Mouse (Mus musculus): ENCODE results near the gene Espl1. TPM values are rescaled to one million over a fixed set of nuclear protein-coding genes. Genes with fewer than 3 reads are reported as not detected.

Espl1 gene
- polyA plus RNA-seq, 1 experiment from 2014 or later = 21.8 TPM

GRCm38 (mm10) chr15:102302542-102302941 is 6.5 kb downstream of the Espl1 start:
- no peak for ATAC-seq
- DNase-seq (ENCODE audit: low read depth, low spot score) = no peak

GRCm38 (mm10) chr15:102308717-102309116 is 12.7 kb downstream of the Espl1 start:
- ATAC-seq (no peak), DNase-seq (ENCODE audit: low read depth, low spot score) (no peak)
- in situ Hi-C loops (cut with MboI; ENCODE audit: low pct_unique_long_range_greater_than_20kb) = no loop called here
- ChIA-PET POLR2A (no interaction called here), CTCF (interaction anchor here (1.2 kb wide), 1 partner anchor 12 kb away, joined by 3 read pairs; no protein-coding TSS in a partner anchor)
- TF ChIP-seq CTCF (IDR thresholded peaks at IDR 0.05) = no peak
- no peaks in the 10 kb centered on the region for H3K27me3 ChIP-seq

More at GRCm38 (mm10) chr15:102302542-102302941, 6.5 kb downstream of the Espl1 start:
- TF ChIP-seq CTCF (IDR thresholded peaks at IDR 0.05) = no peak
- H3K27me3 ChIP-seq = no peaks in the 10 kb centered on the region
- ChIA-PET POLR2A (no interaction called here), CTCF (interaction anchor here (2.1 kb wide), 1 partner anchor 13 kb away, joined by 7 read pairs; no protein-coding TSS in a partner anchor)
- in situ Hi-C loops (cut with MboI; ENCODE audit: low pct_unique_long_range_greater_than_20kb) = no loop called here

GRCm38 (mm10) chr15:102310074-102310845 is 14.2 kb downstream of the Espl1 start:
- DNase-seq (ENCODE audit: low read depth, low spot score) = no peak
- ChIA-PET POLR2A (no interaction called here), CTCF (no interaction called here)
- TF ChIP-seq CTCF (IDR thresholded peaks at IDR 0.05) = no peak
- no peak for ATAC-seq
- H3K27me3 ChIP-seq = no peaks in the 10 kb centered on the region
- in situ Hi-C loops (cut with MboI; ENCODE audit: low pct_unique_long_range_greater_than_20kb) = no loop called here

- no peak for TF ChIP-seq CTCF (IDR thresholded peaks at IDR 0.05)
- ChIA-PET CTCF (no interaction called here), POLR2A (no interaction called here)
- in situ Hi-C loops (cut with MboI; ENCODE audit: low pct_unique_long_range_greater_than_20kb) = no loop called here
- ATAC-seq (no peak), DNase-seq (ENCODE audit: low read depth, low spot score) (no peak)
- H3K27me3 ChIP-seq = no peaks in the 10 kb centered on the region
These were observed 15.4 kb downstream of the Espl1 start for GRCm38 (mm10) chr15:102311489-102311888.

GRCm38 (mm10) chr15:102315292-102315691 is 19.2 kb downstream of the Espl1 start:
- no peaks in the 10 kb centered on the region for H3K27me3 ChIP-seq
- POLR2A ChIA-PET = interaction anchor here (0.6 to 1.1 kb wide), 2 partner anchors 11 to 119 kb away, joined by 6 read pairs; no protein-coding TSS in a partner anchor
- DNase-seq (ENCODE audit: low read depth, low spot score) (no peak), ATAC-seq (no peak)
- no peak for TF ChIP-seq CTCF (IDR thresholded peaks at IDR 0.05)
- in situ Hi-C loops (cut with MboI; ENCODE audit: low pct_unique_long_range_greater_than_20kb) = no loop called here
- CTCF ChIA-PET = interaction anchor here (1.4 to 2.9 kb wide), 6 partner anchors 9 to 74 kb away, joined by 3 to 12 read pairs (median 7); partner anchors contain the start of gene Pfdn5

GRCm38 (mm10) chr15:102316263-102316662 is 20.2 kb downstream of the Espl1 start:
- in situ Hi-C loops (cut with MboI; ENCODE audit: low pct_unique_long_range_greater_than_20kb) = no loop called here
- H3K27me3 ChIP-seq = no peaks in the 10 kb centered on the region
- no peak for TF ChIP-seq CTCF (IDR thresholded peaks at IDR 0.05)
- no peak for DNase-seq (ENCODE audit: low read depth, low spot score)
- ChIA-PET CTCF (interaction anchor here (0.8 to 2.9 kb wide), 7 partner anchors 10 to 75 kb away, joined by 3 to 12 read pairs (median 7); partner anchors contain the start of gene Pfdn5), POLR2A (interaction anchor here (0.6 to 1.1 kb wide), 2 partner anchors 12 to 36 kb away, joined by 4 to 6 read pairs; no protein-coding TSS in a partner anchor)
- no peak for ATAC-seq

- POLR2A ChIA-PET = interaction anchor here (0.8 kb wide), 1 partner anchor 14 kb away, joined by 3 read pairs; no protein-coding TSS in a partner anchor
- no peak for DNase-seq (ENCODE audit: low read depth, low spot score)
- no peaks in the 10 kb centered on the region for H3K27me3 ChIP-seq
- in situ Hi-C loops (cut with MboI; ENCODE audit: low pct_unique_long_range_greater_than_20kb) = no loop called here
- TF ChIP-seq CTCF (IDR thresholded peaks at IDR 0.05) = no peak
- ATAC-seq = no peak
- CTCF ChIA-PET = interaction anchor here (0.8 to 1.0 kb wide), 2 partner anchors 19 to 36 kb away, joined by 3 read pairs; no protein-coding TSS in a partner anchor
These were observed 28.8 kb downstream of the Espl1 start for GRCm38 (mm10) chr15:102324654-102325473.

- DNase-seq (ENCODE audit: low read depth, low spot score) = peak; percentile 50
- in situ Hi-C loops (cut with MboI; ENCODE audit: low pct_unique_long_range_greater_than_20kb) = no loop called here
- H3K27me3 ChIP-seq = no peaks in the 10 kb centered on the region
- peak; percentile 66 for ATAC-seq
- ChIA-PET POLR2A (interaction anchor here (0.9 to 1.2 kb wide), 6 partner anchors 8 to 68 kb away, joined by 3 to 4 read pairs (median 3); partner anchors contain the start of gene Aaas), CTCF (interaction anchor here (1.1 to 1.7 kb wide), 4 partner anchors 9 to 56 kb away, joined by 3 to 4 read pairs (median 4); no protein-coding TSS in a partner anchor)
- TF ChIP-seq CTCF (IDR thresholded peaks at IDR 0.05) = no peak
These were observed 30.0 kb downstream of the Espl1 start, which contains the start of gene Pfdn5 for GRCm38 (mm10) chr15:102326022-102326576. Gene Pfdn5, plus strand, starts transcription at chr15:102326116.

GRCm38 (mm10) chr15:102326892-102327291 is 30.8 kb downstream of the Espl1 start:
- in situ Hi-C loops (cut with MboI; ENCODE audit: low pct_unique_long_range_greater_than_20kb) = no loop called here
- CTCF ChIA-PET = interaction anchor here (1.1 to 1.7 kb wide), 4 partner anchors 8 to 55 kb away, joined by 3 to 4 read pairs (median 4); no protein-coding TSS in a partner anchor
- ATAC-seq = no peak
- POLR2A ChIA-PET = interaction anchor here (0.9 to 1.2 kb wide), 6 partner anchors 7 to 68 kb away, joined by 3 to 4 read pairs (median 3); partner anchors contain the start of gene Aaas
- DNase-seq (ENCODE audit: low read depth, low spot score) = no peak
- no peak for TF ChIP-seq CTCF (IDR thresholded peaks at IDR 0.05)
- H3K27me3 ChIP-seq = no peaks in the 10 kb centered on the region

GRCm38 (mm10) chr15:102331610-102332015 is 35.5 kb downstream of the Espl1 start, which contains the start of gene Myg1:
Gene Myg1, plus strand, starts transcription at chr15:102331709.
- in situ Hi-C loops (cut with MboI; ENCODE audit: low pct_unique_long_range_greater_than_20kb) = no loop called here
- no peak for TF ChIP-seq CTCF (IDR thresholded peaks at IDR 0.05)
- ATAC-seq (peak; percentile 76), DNase-seq (ENCODE audit: low read depth, low spot score) (no peak)
- CTCF ChIA-PET = no interaction called here
- POLR2A ChIA-PET = interaction anchor here (0.9 to 1.4 kb wide), 2 partner anchors 9 to 16 kb away, joined by 3 to 7 read pairs; no protein-coding TSS in a partner anchor
- H3K27me3 ChIP-seq = no peaks in the 10 kb centered on the region
